Mouse (Mus musculus): ENCODE results near the gene Arhgap18. TPM values are rescaled to one million over a fixed set of nuclear protein-coding genes. Genes with fewer than 3 reads are reported as not detected.
A peak's percentile ranks its signal among the peaks of the same experiment; 100 is the strongest.

The Arhgap18 gene
- polyA plus RNA-seq, 1 experiment from 2014 or later = 13.9 TPM

- H3K9ac ChIP-seq (ENCODE audit: low read depth, low read length) = no peak overlapping the region
- no peak overlapping the region for H3K4me2 ChIP-seq (ENCODE audit: low read length)
- WGBS = 94% methylated on average over 8 of the region's 8 CpGs
- H3K4me1 ChIP-seq (ENCODE audit: control insufficient read depth, insufficient read depth, low read length) = no peaks in the 10 kb centered on the region
- H3K27me3 ChIP-seq (ENCODE audit: control insufficient read depth, insufficient read depth, low read depth, low read length) = no peaks in the 10 kb centered on the region
- H3K9me3 ChIP-seq (replicated peaks; ENCODE audit: control insufficient read depth, low read length, poor library complexity, severe bottlenecking) = no peaks in the 10 kb centered on the region
- ATAC-seq = no peak
- no peak overlapping the region for H3K27ac ChIP-seq (ENCODE audit: low read length)
- H3K36me3 ChIP-seq (ENCODE audit: control insufficient read depth, insufficient read depth, low read length) = no peaks in the 10 kb centered on the region
- H3K4me3 ChIP-seq (ENCODE audit: low read depth, low read length) = no peak overlapping the region
Measured at GRCm38 (mm10) chr10:26815646-26816045, 62.4 kb downstream of the Arhgap18 start.

DNA sequence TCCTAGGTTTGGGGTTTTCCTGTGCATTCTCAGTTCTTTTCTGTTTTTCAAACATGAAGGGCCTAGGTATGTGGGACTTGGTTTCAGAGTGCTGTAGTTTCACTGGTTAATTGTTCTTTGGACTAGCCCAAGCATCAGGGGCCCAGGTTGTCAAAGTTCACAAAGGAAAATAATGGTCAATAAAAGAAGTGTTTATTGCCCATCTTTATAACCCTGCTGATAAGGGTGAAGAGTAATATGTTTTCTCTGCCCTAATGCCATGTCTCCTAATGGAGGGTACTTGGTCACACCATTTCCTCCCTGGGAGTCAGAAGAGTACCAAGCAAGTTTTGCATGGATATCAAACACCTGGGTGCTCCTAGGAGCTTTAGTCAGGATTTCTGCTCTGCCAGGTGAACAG is 67.1 kb downstream of the Arhgap18 start:
- ATAC-seq = no peak
- H3K9ac ChIP-seq (ENCODE audit: low read depth, low read length) = no peak overlapping the region
- H3K27me3 ChIP-seq (ENCODE audit: control insufficient read depth, insufficient read depth, low read depth, low read length) = no peaks in the 10 kb centered on the region

DNA sequence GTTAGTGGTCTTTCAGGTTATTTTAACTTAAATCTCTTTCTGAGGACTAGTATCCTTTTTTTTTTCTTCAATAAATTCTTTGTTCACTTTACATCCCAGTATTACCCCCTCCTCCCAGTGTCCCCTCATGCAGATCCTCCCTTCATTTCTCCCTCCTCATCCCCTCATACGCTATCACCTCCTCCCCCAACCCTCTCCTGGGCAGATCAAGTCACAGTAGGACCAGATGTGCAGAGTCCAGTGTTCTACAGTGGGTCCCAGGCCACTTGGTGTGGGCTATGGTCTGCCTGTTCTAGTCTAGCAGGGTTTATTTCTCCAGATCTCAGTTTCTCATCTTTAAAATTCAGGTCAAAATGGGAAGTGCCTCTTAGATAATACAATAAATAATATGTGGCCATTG is 67.7 kb downstream of the Arhgap18 start:
- no peaks in the 10 kb centered on the region for H3K36me3 ChIP-seq (ENCODE audit: control insufficient read depth, insufficient read depth, low read length)
- H3K27me3 ChIP-seq (ENCODE audit: control insufficient read depth, insufficient read depth, low read depth, low read length) = no peaks in the 10 kb centered on the region
- no peak overlapping the region for H3K27ac ChIP-seq (ENCODE audit: low read length)
- no peak overlapping the region for H3K9ac ChIP-seq (ENCODE audit: low read depth, low read length)
- WGBS = 63% methylated on average over 1 of the region's 1 CpGs
- H3K4me1 ChIP-seq (ENCODE audit: control insufficient read depth, insufficient read depth, low read length) = peaks cover 21% of the 10 kb centered on the region
- no peak for ATAC-seq
- H3K9me3 ChIP-seq (replicated peaks; ENCODE audit: control insufficient read depth, low read length, poor library complexity, severe bottlenecking) = no peaks in the 10 kb centered on the region
- H3K4me3 ChIP-seq (ENCODE audit: low read depth, low read length) = no peak overlapping the region
- H3K4me2 ChIP-seq (ENCODE audit: low read length) = no peak overlapping the region

More for the DNA sequence above, 67.1 kb downstream of the Arhgap18 start:
- Histone ChIP-seq H3K4me1 (ENCODE audit: control insufficient read depth, insufficient read depth, low read length) (peaks cover 18% of the 10 kb centered on the region), H3K9me3 (replicated peaks; ENCODE audit: control insufficient read depth, low read length, poor library complexity, severe bottlenecking) (no peaks in the 10 kb centered on the region), H3K27ac (ENCODE audit: low read length) (no peak overlapping the region), H3K36me3 (ENCODE audit: control insufficient read depth, insufficient read depth, low read length) (no peaks in the 10 kb centered on the region), H3K4me2 (ENCODE audit: low read length) (no peak overlapping the region), H3K4me3 (ENCODE audit: low read depth, low read length) (no peak overlapping the region)

DNA sequence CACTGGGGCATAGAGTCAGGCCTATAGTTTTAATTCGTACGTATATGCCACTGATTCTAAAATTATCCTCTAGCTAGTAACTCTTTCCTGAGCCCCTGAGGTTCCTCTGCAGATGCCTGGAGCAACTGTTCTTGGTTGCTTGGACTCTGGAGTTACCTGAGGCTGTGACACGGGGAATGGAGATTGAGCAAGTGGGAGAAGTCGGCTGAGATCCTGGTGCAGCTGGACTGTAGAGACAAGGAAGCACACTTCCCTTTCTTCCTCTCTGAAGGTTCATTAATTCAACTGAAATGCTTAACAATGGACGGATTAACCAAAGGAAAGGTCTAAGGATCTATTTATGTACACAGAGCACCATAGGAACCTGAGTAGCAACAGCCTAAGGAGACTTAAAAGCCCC is 70.8 kb downstream of the Arhgap18 start:
- no peaks in the 10 kb centered on the region for H3K9me3 ChIP-seq (replicated peaks; ENCODE audit: control insufficient read depth, low read length, poor library complexity, severe bottlenecking)
- ATAC-seq = no peak
- no peaks in the 10 kb centered on the region for H3K36me3 ChIP-seq (ENCODE audit: control insufficient read depth, insufficient read depth, low read length)
- no peaks in the 10 kb centered on the region for H3K27me3 ChIP-seq (ENCODE audit: control insufficient read depth, insufficient read depth, low read depth, low read length)
- 30% methylated on average over 5 of the region's 5 CpGs for WGBS
- H3K27ac ChIP-seq (ENCODE audit: low read length) = peak overlapping the region; percentile 42; the same call in 1 of the 2 replicates
- H3K4me2 ChIP-seq (ENCODE audit: low read length) = no peak overlapping the region
- no peak overlapping the region for H3K4me3 ChIP-seq (ENCODE audit: low read depth, low read length)
- no peak overlapping the region for H3K9ac ChIP-seq (ENCODE audit: low read depth, low read length)
- peaks cover 40% of the 10 kb centered on the region for H3K4me1 ChIP-seq (ENCODE audit: control insufficient read depth, insufficient read depth, low read length)

DNA sequence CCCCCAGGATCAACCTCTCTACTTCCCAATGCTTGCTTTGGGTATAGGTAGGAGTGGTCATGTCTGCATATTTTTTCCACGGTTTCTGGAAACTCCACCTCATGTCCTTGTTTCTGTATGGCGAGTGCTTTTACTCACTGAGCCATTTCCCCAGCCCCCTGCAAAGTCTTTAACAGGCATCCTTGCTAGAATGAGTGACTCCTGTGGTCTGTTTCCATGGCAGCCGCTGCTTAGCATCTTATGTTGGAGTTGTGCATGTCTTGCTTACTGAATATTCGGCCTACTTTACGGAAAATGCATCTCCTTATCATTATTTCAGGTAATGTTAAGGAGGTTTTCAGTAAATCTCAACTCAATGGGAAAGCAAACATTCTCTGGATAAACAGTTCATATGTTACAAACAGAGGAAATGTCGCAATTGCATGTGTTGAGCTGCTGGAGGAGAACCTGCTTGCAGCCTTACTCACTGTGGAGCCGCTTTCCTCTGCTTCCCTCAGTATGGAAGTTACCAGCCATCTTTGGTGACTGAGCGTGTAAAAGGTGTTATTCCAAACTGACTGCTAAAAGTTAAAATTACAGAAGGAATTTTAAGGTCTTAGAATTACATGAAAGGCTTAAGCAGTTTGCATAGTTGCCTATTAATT is 72.1 kb downstream of the Arhgap18 start:
- Histone ChIP-seq H3K9ac (ENCODE audit: low read depth, low read length) (no peak overlapping the region), H3K4me1 (ENCODE audit: control insufficient read depth, insufficient read depth, low read length) (peaks cover 40% of the 10 kb centered on the region), H3K4me2 (ENCODE audit: low read length) (no peak overlapping the region), H3K27me3 (ENCODE audit: control insufficient read depth, insufficient read depth, low read depth, low read length) (no peaks in the 10 kb centered on the region), H3K9me3 (replicated peaks; ENCODE audit: control insufficient read depth, low read length, poor library complexity, severe bottlenecking) (no peaks in the 10 kb centered on the region), H3K4me3 (ENCODE audit: low read depth, low read length) (no peak overlapping the region), H3K36me3 (ENCODE audit: control insufficient read depth, insufficient read depth, low read length) (no peaks in the 10 kb centered on the region), H3K27ac (ENCODE audit: low read length) (peak overlapping the region; percentile 69)
- peak; percentile 82 for ATAC-seq
- WGBS = 44% methylated on average over 8 of the region's 8 CpGs

DNA sequence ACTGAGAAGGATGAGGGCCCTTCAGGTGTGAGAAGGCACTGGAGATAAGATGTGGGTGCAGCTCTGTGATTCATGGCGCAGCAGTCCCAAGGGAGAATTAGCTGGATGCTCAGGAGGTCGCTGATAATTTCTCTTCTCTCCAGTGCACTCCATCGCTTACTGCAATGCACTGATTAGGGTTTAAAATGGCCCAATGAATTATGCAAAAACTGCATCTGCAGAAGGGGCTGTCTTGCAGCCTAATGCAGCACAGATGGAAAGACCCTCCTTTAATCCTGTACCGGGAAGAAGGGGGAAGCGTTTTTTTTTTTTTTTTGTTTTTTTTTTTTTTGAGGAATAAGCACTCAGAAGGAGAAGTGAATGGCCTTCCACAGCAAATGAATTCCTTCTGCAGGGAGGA is 74.1 kb downstream of the Arhgap18 start:
- Histone ChIP-seq H3K4me3 (ENCODE audit: low read depth, low read length) (no peak overlapping the region), H3K9ac (ENCODE audit: low read depth, low read length) (no peak overlapping the region), H3K27me3 (ENCODE audit: control insufficient read depth, insufficient read depth, low read depth, low read length) (no peaks in the 10 kb centered on the region), H3K36me3 (ENCODE audit: control insufficient read depth, insufficient read depth, low read length) (no peaks in the 10 kb centered on the region), H3K4me2 (ENCODE audit: low read length) (peak overlapping the region; percentile 19; the same call in 1 of the 2 replicates), H3K4me1 (ENCODE audit: control insufficient read depth, insufficient read depth, low read length) (peaks cover 37% of the 10 kb centered on the region), H3K27ac (ENCODE audit: low read length) (peak overlapping the region; percentile 56), H3K9me3 (replicated peaks; ENCODE audit: control insufficient read depth, low read length, poor library complexity, severe bottlenecking) (no peaks in the 10 kb centered on the region)
- peak; percentile 73 for ATAC-seq
- 4% methylated on average over 5 of the region's 5 CpGs for WGBS

GRCm38 (mm10) chr10:26828412-26829137 is 75.4 kb downstream of the Arhgap18 start:
- Histone ChIP-seq H3K27me3 (ENCODE audit: control insufficient read depth, insufficient read depth, low read depth, low read length) (no peaks in the 10 kb centered on the region), H3K27ac (ENCODE audit: low read length) (peak overlapping the region; percentile 80), H3K9ac (ENCODE audit: low read depth, low read length) (no peak overlapping the region), H3K36me3 (ENCODE audit: control insufficient read depth, insufficient read depth, low read length) (no peaks in the 10 kb centered on the region), H3K9me3 (replicated peaks; ENCODE audit: control insufficient read depth, low read length, poor library complexity, severe bottlenecking) (no peaks in the 10 kb centered on the region), H3K4me2 (ENCODE audit: low read length) (no peak overlapping the region), H3K4me1 (ENCODE audit: control insufficient read depth, insufficient read depth, low read length) (peaks cover 37% of the 10 kb centered on the region), H3K4me3 (ENCODE audit: low read depth, low read length) (no peak overlapping the region)
- WGBS = 68% methylated on average over 9 of the region's 9 CpGs
- no peak for ATAC-seq

GRCm38 (mm10) chr10:26832068-26832467 is 78.8 kb downstream of the Arhgap18 start:
- Histone ChIP-seq H3K27ac (ENCODE audit: low read length) (no peak overlapping the region), H3K4me3 (ENCODE audit: low read depth, low read length) (no peak overlapping the region), H3K36me3 (ENCODE audit: control insufficient read depth, insufficient read depth, low read length) (no peaks in the 10 kb centered on the region), H3K4me2 (ENCODE audit: low read length) (no peak overlapping the region), H3K4me1 (ENCODE audit: control insufficient read depth, insufficient read depth, low read length) (peaks cover 15% of the 10 kb centered on the region), H3K9ac (ENCODE audit: low read depth, low read length) (no peak overlapping the region), H3K9me3 (replicated peaks; ENCODE audit: control insufficient read depth, low read length, poor library complexity, severe bottlenecking) (no peaks in the 10 kb centered on the region), H3K27me3 (ENCODE audit: control insufficient read depth, insufficient read depth, low read depth, low read length) (no peaks in the 10 kb centered on the region)
- WGBS = 89% methylated on average over 3 of the region's 3 CpGs
- ATAC-seq = no peak

DNA sequence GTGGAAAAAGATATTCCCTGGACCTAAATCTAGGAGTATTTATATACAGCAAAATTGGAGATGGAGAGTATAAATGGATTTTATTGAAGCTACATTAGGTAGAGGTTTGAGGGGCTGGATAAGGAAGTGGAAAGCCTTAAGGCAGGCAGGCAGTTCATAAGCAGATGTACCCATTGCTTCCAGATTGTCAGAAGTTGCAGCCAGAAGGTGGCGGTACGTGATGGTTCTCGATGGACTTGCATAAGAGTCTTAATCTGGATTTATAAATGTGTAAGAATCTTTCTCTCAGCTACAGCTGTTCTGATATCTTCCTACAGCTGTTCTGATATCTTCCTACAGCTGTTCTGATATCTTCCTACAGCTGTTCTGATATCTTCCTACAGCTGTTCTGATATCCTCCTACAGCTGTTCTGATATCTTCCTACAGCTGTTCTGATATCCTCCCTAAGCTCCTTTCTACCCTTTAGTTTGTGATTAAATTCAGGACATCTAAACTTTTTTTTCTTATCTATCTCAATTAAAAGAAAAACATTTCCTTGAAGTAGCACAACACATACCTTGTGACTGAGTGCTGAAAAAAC is 79.5 kb downstream of the Arhgap18 start:
- H3K27me3 ChIP-seq (ENCODE audit: control insufficient read depth, insufficient read depth, low read depth, low read length) = no peaks in the 10 kb centered on the region
- H3K9ac ChIP-seq (ENCODE audit: low read depth, low read length) = no peak overlapping the region
- H3K4me1 ChIP-seq (ENCODE audit: control insufficient read depth, insufficient read depth, low read length) = peaks cover 9% of the 10 kb centered on the region
- H3K9me3 ChIP-seq (replicated peaks; ENCODE audit: control insufficient read depth, low read length, poor library complexity, severe bottlenecking) = no peaks in the 10 kb centered on the region
- H3K27ac ChIP-seq (ENCODE audit: low read length) = no peak overlapping the region
- no peaks in the 10 kb centered on the region for H3K36me3 ChIP-seq (ENCODE audit: control insufficient read depth, insufficient read depth, low read length)
- 96% methylated on average over 3 of the region's 3 CpGs for WGBS
- H3K4me3 ChIP-seq (ENCODE audit: low read depth, low read length) = no peak overlapping the region
- ATAC-seq = no peak
- H3K4me2 ChIP-seq (ENCODE audit: low read length) = no peak overlapping the region
